Mouse (Mus musculus) E14TG2a.4 (cell line): Measurements from ENCODE around the gene Sgk1.

ENCODE experiments used
- CTCF ChIP-seq: conservative IDR thresholded peaks from 2 replicates; pipeline ENCODE4 v1.5.1; 2014; ENCODE audit warnings: low read length
- NANOG ChIP-seq: IDR thresholded peaks from 2 replicates; pipeline ENCODE4 v1.6.1; 2014; ENCODE audit warnings: borderline replicate concordance, low read length, mixed read lengths
- POU5F1 ChIP-seq: IDR thresholded peaks from 2 replicates; pipeline ENCODE4 v1.6.1; 2014; ENCODE audit warnings: low read length, borderline replicate concordance

DNA sequence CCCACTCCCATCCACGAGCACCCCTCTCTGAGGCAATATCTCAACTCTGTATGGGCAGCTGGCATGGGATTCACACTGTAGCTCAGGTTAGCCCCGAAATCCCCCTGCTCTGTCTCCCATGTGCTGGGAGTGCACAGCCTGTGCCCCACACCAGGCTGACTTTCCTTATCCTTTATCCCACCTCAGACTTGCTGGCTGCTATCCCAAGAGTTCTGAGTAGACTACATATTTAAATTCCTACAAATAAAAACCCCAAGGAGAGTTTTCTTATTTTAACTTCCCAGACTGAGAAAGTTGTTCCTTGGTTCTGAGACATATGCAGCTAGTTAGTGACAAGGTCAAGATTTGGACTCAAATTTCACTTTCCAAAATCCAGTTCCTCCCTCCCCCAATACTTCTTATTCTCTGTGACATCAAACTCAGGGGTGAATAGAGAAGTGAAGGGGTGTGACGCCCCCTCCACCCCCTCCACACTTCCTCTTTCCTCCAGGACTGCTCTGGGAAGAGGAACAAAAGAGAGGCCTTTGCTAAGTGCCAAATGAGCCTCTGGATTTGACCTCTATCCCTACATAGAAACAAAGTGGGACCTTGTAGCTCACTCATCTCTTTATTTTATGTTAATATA lies 7.3 kb downstream of the Sgk1 start:
- TF ChIP-seq CTCF, result no peak
- no peak for TF ChIP-seq NANOG
- TF ChIP-seq POU5F1, result no peak
